Mouse (Mus musculus) neural tube, embryonic 11.5 days (tissue): ENCODE measurements around the gene Krt23. TPM values are rescaled to one million over a fixed set of nuclear protein-coding genes. Genes with fewer than 3 reads are reported as not detected.

Source experiments
- ATAC-seq: fragments of 200-750 bp; cut with Nextera tagmentation; 2 replicates; pipeline ENCODE4 v1.8.0; 2017; ENCODE audit warnings: moderate number of reproducible peaks, mild to moderate bottlenecking, moderate TSS enrichment, moderate library complexity; ENCODE audit not compliant: insufficient read depth, low FRiP score, low TSS enrichment
- DNase-seq: peaks from one replicate; pipeline ENCODE4 v3.0.0-alpha.2; 2015; ENCODE audit warnings: low spot score
- H3K27ac ChIP-seq: fragments of 300-500 bp; sonication (generic); 2 replicates; pipeline ENCODE4 v1.5.1; 2014; ENCODE audit warnings: low read depth, mild to moderate bottlenecking, low read length
- H3K27me3 ChIP-seq: fragments of 300-500 bp; sonication (generic); 2 replicates; pipeline ENCODE4 v1.6.1; 2014; ENCODE audit warnings: mild to moderate bottlenecking, low read length, mixed read lengths; ENCODE audit not compliant: control insufficient read depth, insufficient read depth
- H3K36me3 ChIP-seq: fragments of 300-500 bp; sonication (generic); 2 replicates; pipeline ENCODE4 v1.6.1; 2014; ENCODE audit warnings: mild to moderate bottlenecking, low read length, moderate library complexity, mixed read lengths; ENCODE audit not compliant: control insufficient read depth, insufficient read depth
- H3K4me1 ChIP-seq: fragments of 300-500 bp; sonication (generic); 2 replicates; pipeline ENCODE4 v1.6.1; 2014; ENCODE audit warnings: low read length, mixed read lengths; ENCODE audit not compliant: control insufficient read depth, insufficient read depth
- H3K4me2 ChIP-seq: fragments of 300-500 bp; sonication (generic); 2 replicates; pipeline ENCODE4 v1.6.1; 2014; ENCODE audit warnings: low read depth, mild to moderate bottlenecking, moderate library complexity
- H3K4me3 ChIP-seq: fragments of 300-500 bp; sonication (generic); 2 replicates; pipeline ENCODE4 v1.5.1; 2014; ENCODE audit warnings: low read depth, low read length
- H3K9ac ChIP-seq: fragments of 300-500 bp; sonication (generic); 2 replicates; pipeline ENCODE4 v1.6.1; 2014; ENCODE audit warnings: mild to moderate bottlenecking, low read length
- H3K9me3 ChIP-seq: fragments of 300-500 bp; sonication (generic); 2 replicates; pipeline ENCODE4 v1.6.1; 2016; ENCODE audit warnings: low read length; ENCODE audit not compliant: control insufficient read depth
- WGBS: fragments of 180-500 bp; shearing (Covaris S2); extraction: QIAGEN DNeasy Blood & Tissue Kit; methylation state at CpG from one replicate; pipeline ENCODE4 v1.1.7; 2014; 5-methylcytosine and 5-hydroxymethylcytosine counted together
- polyA plus RNA-seq: library from polyadenylated mRNA; unstranded; fragments of >200 nt; fragmentation: Nextera tagmentation; extraction: Ambion mirVana; gene quantifications from 2 replicates; pipeline ENCODE4 v1.2.1, GENCODE M21; 2014

Gene Krt23
- polyA plus RNA-seq, 1 experiment from 2014 or later, result not detected

DNA sequence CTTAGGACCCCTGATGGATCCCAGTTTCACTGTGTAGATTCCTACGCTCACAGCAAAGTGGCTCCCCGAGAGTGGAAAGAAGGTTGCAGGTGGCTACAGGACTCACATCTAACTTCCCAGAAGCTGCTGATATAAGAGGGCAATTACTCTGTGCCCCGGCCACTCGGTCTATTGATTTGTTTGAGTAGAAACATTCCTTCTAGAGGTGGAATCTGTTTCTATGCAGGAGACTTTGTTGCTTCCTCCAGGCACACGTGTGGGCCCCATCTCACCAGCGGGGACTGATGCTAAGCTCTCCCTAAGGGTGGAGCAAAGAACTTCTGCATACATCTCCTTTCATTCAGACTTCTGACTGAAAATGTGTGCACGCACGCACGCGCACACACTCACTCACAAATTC lies 53.5 kb downstream of the Krt23 start:
- DNase-seq (no peak), ATAC-seq (no peak)
- Histone ChIP-seq H3K4me3 (no peak overlapping the region), H3K9ac (no peak overlapping the region), H3K4me2 (no peak overlapping the region), H3K4me1 (no peaks in the 10 kb centered on the region), H3K27ac (no peak overlapping the region), H3K9me3 (no peaks in the 10 kb centered on the region), H3K36me3 (no peaks in the 10 kb centered on the region), H3K27me3 (no peaks in the 10 kb centered on the region)
- WGBS, result 81% methylated on average over 10 of the region's 10 CpGs

DNA sequence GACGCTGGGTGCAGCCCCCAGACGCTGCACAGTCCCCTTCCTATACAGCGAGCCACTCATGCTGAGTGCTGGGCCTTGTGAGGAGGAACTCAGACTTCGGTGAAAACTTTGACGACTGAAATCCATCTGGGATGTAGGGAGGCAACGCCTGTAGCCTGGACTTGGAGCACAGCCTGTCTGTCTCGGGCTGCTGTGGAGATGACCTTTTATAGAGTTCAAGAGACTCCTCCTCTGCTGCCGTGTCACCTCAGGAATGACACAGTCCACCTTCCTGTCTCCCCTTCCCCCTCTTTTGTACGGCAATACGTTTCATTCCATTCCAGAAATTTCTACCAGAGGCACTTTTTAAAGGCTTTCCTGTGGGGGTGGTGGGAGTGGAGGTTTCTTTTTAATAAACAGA lies 55.0 kb downstream of the Krt23 start, which contains the start of gene Krt20:
TSS of gene Krt20 (minus strand) at position 179 of the 400 bp plus-strand sequence.
- H3K4me1 ChIP-seq, result no peaks in the 10 kb centered on the region
- H3K36me3 ChIP-seq, result no peaks in the 10 kb centered on the region
- no peak within 1 kb of the TSS for H3K9ac ChIP-seq
- DNase-seq, result no peak
- no peaks in the 10 kb centered on the region for H3K27me3 ChIP-seq
- ATAC-seq, result no peak
- 58% methylated on average over 10 of the region's 10 CpGs for WGBS
- no peak within 1 kb of the TSS for H3K4me2 ChIP-seq
- H3K27ac ChIP-seq, result no peak within 1 kb of the TSS
- H3K9me3 ChIP-seq, result no peaks in the 10 kb centered on the region
- no peak within 1 kb of the TSS for H3K4me3 ChIP-seq

DNA sequence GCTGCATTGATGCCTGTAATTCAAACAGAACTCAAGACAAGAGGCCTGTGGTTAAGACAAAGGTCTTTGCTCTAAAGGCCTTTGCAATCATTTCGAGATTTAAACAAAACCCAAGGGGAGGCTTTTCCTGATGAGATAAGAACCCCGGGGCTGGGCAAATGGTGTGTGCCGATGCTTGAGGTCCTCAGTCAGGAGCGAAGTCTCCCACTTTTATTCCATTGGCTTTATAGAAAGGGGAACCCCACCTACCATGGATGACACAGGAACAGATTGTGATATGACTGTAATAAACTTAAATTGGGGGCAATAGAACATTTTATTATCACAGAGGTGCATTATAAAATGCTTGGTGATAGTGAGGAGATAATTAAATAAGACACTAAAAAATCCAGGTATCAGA lies 56.3 kb downstream of the Krt23 start:
- no peaks in the 10 kb centered on the region for H3K9me3 ChIP-seq
- ATAC-seq, result no peak
- H3K4me2 ChIP-seq, result no peak overlapping the region
- H3K27me3 ChIP-seq, result no peaks in the 10 kb centered on the region
- DNase-seq, result no peak
- H3K9ac ChIP-seq, result no peak overlapping the region
- no peak overlapping the region for H3K27ac ChIP-seq
- H3K4me3 ChIP-seq, result no peak overlapping the region
- WGBS, result 81% methylated on average over 4 of the region's 4 CpGs
- no peaks in the 10 kb centered on the region for H3K4me1 ChIP-seq
- no peaks in the 10 kb centered on the region for H3K36me3 ChIP-seq

DNA sequence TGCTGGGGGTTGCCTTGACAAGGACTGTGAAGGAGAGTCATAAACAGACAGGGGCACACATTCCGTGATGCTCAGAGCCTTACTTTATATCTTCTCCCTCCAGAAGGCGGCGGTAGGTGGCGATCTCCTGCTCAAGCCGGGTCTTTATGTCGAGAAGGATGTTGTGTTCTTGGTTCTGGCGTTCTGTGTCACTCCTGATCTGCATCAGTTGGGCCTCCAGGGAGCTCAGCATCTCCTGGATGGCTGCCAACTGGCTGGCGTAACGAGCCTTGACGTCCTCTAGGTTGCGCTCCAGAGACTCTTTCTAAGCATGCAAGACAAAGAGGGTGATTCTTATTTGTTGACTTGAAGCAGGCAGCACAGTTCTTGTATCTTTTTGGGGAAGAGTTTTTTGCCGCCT lies 62.3 kb downstream of the Krt23 start:
- Histone ChIP-seq H3K9ac (no peak overlapping the region), H3K36me3 (no peaks in the 10 kb centered on the region), H3K27ac (no peak overlapping the region), H3K27me3 (no peaks in the 10 kb centered on the region), H3K4me1 (no peaks in the 10 kb centered on the region), H3K4me3 (no peak overlapping the region), H3K9me3 (no peaks in the 10 kb centered on the region), H3K4me2 (no peak overlapping the region)
- WGBS, result 60% methylated on average over 12 of the region's 12 CpGs
- DNase-seq, result peak; percentile 54
- ATAC-seq, result no peak

Other genes with a start within 250 kb of the Krt23 start
- gene Krt222, start 249.1 kb downstream of the Krt23 start, polyA plus RNA-seq, result 0.37 and 0.44 TPM in 2 replicates
- not detected in 2 replicates for gene Krt24, start 207.9 kb downstream of the Krt23 start, polyA plus RNA-seq
- 0.12 and 0.23 TPM in 2 replicates for gene Krt25, start 170.2 kb downstream of the Krt23 start, polyA plus RNA-seq
- gene Krt26, start 155.2 kb downstream of the Krt23 start, polyA plus RNA-seq, result 0.12 TPM in 1 of 2 replicates, not detected in the other
- not detected in 2 replicates for gene Krt27, start 142.0 kb downstream of the Krt23 start, polyA plus RNA-seq
- gene Krt28, start 118.2 kb downstream of the Krt23 start, polyA plus RNA-seq, result 0.15 and 0.19 TPM in 2 replicates
- gene Krt10, start 103.8 kb downstream of the Krt23 start, polyA plus RNA-seq, result 22.4 and 23.5 TPM in 2 replicates
- gene Krt12, start 70.9 kb downstream of the Krt23 start, polyA plus RNA-seq, result not detected in 2 replicates
- gene Krt20, start 55.0 kb downstream of the Krt23 start, polyA plus RNA-seq, result 0.19 and 0.28 TPM in 2 replicates
- not detected in 2 replicates for gene Krt39, start 28.2 kb upstream of the Krt23 start, polyA plus RNA-seq
- gene Krt40, start 50.0 kb upstream of the Krt23 start, polyA plus RNA-seq, result not detected in 2 replicates
- gene Krtap3-3, start 57.7 kb upstream of the Krt23 start, polyA plus RNA-seq, result not detected in 2 replicates
- gene Krtap3-2, start 63.7 kb upstream of the Krt23 start, polyA plus RNA-seq, result not detected in 2 replicates
- gene Gm11939, start 66.3 kb upstream of the Krt23 start, polyA plus RNA-seq, result not detected in 2 replicates
- not detected in 2 replicates for gene Krtap3-1, start 73.5 kb upstream of the Krt23 start, polyA plus RNA-seq
- gene Krtap1-5, start 87.9 kb upstream of the Krt23 start, polyA plus RNA-seq, result not detected in 2 replicates
- not detected in 2 replicates for gene Krtap1-4, start 90.5 kb upstream of the Krt23 start, polyA plus RNA-seq
- not detected in 2 replicates for gene Krtap1-3, start 98.2 kb upstream of the Krt23 start, polyA plus RNA-seq
- gene Krtap9-3, start 105.0 kb upstream of the Krt23 start, polyA plus RNA-seq, result not detected in 2 replicates
- gene Gm11938, start 110.2 kb upstream of the Krt23 start, polyA plus RNA-seq, result not detected in 2 replicates
- gene Gm11937, start 117.1 kb upstream of the Krt23 start, polyA plus RNA-seq, result not detected in 2 replicates
- not detected in 2 replicates for gene Krtap2-4, start 121.7 kb upstream of the Krt23 start, polyA plus RNA-seq
- gene Gm11562, start 127.3 kb upstream of the Krt23 start, polyA plus RNA-seq, result not detected in 2 replicates
- not detected in 2 replicates for gene Krtap4-1, start 135.1 kb upstream of the Krt23 start, polyA plus RNA-seq
- gene Krtap4-2, start 141.9 kb upstream of the Krt23 start, polyA plus RNA-seq, result not detected in 2 replicates
- not detected in 2 replicates for gene Krtap4-7, start 151.0 kb upstream of the Krt23 start, polyA plus RNA-seq
- gene Gm11555, start 157.1 kb upstream of the Krt23 start, polyA plus RNA-seq, result not detected in 2 replicates
- not detected in 2 replicates for gene Gm11563, start 165.8 kb upstream of the Krt23 start, polyA plus RNA-seq
- not detected in 2 replicates for gene Krtap4-6, start 172.8 kb upstream of the Krt23 start, polyA plus RNA-seq
- not detected in 2 replicates for gene Gm14190, start 197.6 kb upstream of the Krt23 start, polyA plus RNA-seq
- not detected in 2 replicates for gene Gm14180, start 241.2 kb upstream of the Krt23 start, polyA plus RNA-seq